Mouse (Mus musculus) adrenal gland, adult (tissue): ENCODE results near the gene Mboat7.
"Not testable (repeated sequence)": the region's sequence is repeated elsewhere in the genome, so short reads cannot be mapped to it uniquely, and the experiment has no call there.

Experiments used
- DNase-seq, 2 experiments: peaks; one replicate each; pipeline ENCODE4 v3.0.0; 2022 to 2023; ENCODE audit warnings: low spot score in 1 of 2; ENCODE audit not compliant: inconsistent age in 2 of 2

The Mboat7 gene

GRCm38 (mm10) chr7:3692987-3693808, at the start of gene Mboat7:
Gene Mboat7, minus strand, starts transcription at chr7:3693523.
- peak; percentile 97 to 99 for DNase-seq

- not testable (repeated sequence) for DNase-seq
Observed at GRCm38 (mm10) chr7:3732675-3733074, 39.4 kb upstream of the Mboat7 start.

- DNase-seq, result not testable (repeated sequence)
Observed at GRCm38 (mm10) chr7:3725459-3725858, 32.1 kb upstream of the Mboat7 start.

- not testable (repeated sequence) for DNase-seq
Observed at GRCm38 (mm10) chr7:3720268-3720667, 26.9 kb upstream of the Mboat7 start, which contains the start of gene Pirb. Gene Pirb, minus strand, starts transcription at chr7:3720391.

- DNase-seq, result peak in 1 of 2 experiments; percentile 22
Observed at GRCm38 (mm10) chr7:3715249-3715648, 21.9 kb upstream of the Mboat7 start.

GRCm38 (mm10) chr7:3712264-3712942, 19.1 kb upstream of the Mboat7 start:
- peak in 1 of 2 experiments; percentile 40 for DNase-seq

GRCm38 (mm10) chr7:3709000-3709399, 15.7 kb upstream of the Mboat7 start:
- peak in 1 of 2 experiments; percentile 51 for DNase-seq

GRCm38 (mm10) chr7:3708447-3708980, 15.2 kb upstream of the Mboat7 start:
- DNase-seq, result not testable (repeated sequence)

- peak in 1 of 2 experiments; percentile 30 for DNase-seq
Observed at GRCm38 (mm10) chr7:3707568-3708413, 14.5 kb upstream of the Mboat7 start.

- DNase-seq, result peak in 1 of 2 experiments; percentile 65
Observed at GRCm38 (mm10) chr7:3707027-3707426, 13.7 kb upstream of the Mboat7 start.

- peak in 1 of 2 experiments; percentile 53 for DNase-seq
Observed at GRCm38 (mm10) chr7:3706343-3706934, 13.1 kb upstream of the Mboat7 start.

GRCm38 (mm10) chr7:3705911-3706310, 12.6 kb upstream of the Mboat7 start:
- peak in 1 of 2 experiments; percentile 48 for DNase-seq

GRCm38 (mm10) chr7:3705461-3705860, 12.1 kb upstream of the Mboat7 start:
- DNase-seq, result peak in 1 of 2 experiments; percentile 57

- no peak for DNase-seq
Observed at GRCm38 (mm10) chr7:3704475-3704874, 11.2 kb upstream of the Mboat7 start.

GRCm38 (mm10) chr7:3703879-3704441, 10.6 kb upstream of the Mboat7 start, which contains the start of gene Rps9:
Gene Rps9, plus strand, starts transcription at chr7:3703993.
- peak; percentile 95 to 99 for DNase-seq

GRCm38 (mm10) chr7:3703148-3703878, 10.0 kb upstream of the Mboat7 start:
- peak in 1 of 2 experiments; percentile 30 for DNase-seq

GRCm38 (mm10) chr7:3698471-3698870, 5.1 kb upstream of the Mboat7 start:
- no peak for DNase-seq

GRCm38 (mm10) chr7:3694949-3695305, 1.6 kb upstream of the Mboat7 start:
- peak in 1 of 2 experiments; percentile 50 for DNase-seq
